Mouse (Mus musculus) stomach, postnatal 0 days (tissue): ENCODE measurements at regions not wholly inside any gene's neighbourhood (a gene's known extent, or its start where the extent isn't known, plus 50 kb on each side); places are given as distances from the start of the nearest gene placed in this dataset.

Source experiments
- CTCF ChIP-seq: IDR thresholded peaks from 2 replicates; pipeline ENCODE4 v1.5.1; 2016; ENCODE audit warnings: antibody characterized with exemption, low read depth, mild to moderate bottlenecking, moderate library complexity
- EP300 ChIP-seq: optimal IDR thresholded peaks from 2 replicates; pipeline ENCODE3; 2016; ENCODE audit warnings: antibody characterized with exemption

DNA sequence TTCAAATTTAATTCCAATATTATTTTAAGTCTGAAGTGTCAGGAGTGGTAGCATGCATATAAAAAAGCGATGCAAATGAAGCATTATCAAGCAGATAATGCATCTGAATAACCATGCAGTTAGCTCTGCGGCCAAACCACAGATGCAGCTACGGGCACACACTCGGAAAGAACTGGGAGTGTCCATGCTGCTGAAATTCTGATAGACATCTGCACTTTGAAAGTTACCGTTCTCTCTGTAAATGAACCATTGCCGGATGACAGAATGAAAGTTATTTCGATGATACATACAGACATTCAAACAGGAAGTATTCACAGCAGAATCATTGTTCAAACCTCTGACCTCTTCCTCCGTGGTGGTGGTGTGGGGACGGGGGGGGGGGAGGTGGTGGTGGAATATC lies 271.6 kb downstream of the Rpl36a-ps1 start:
- TF ChIP-seq EP300 (no peak), CTCF (no peak)
